Mouse (Mus musculus): Measurements from ENCODE around the gene Khdc3.
A peak's percentile ranks its signal among the peaks of the same experiment; 100 is the strongest.
"Not testable (repeated sequence)": the region's sequence is repeated elsewhere in the genome, so short reads cannot be mapped to it uniquely, and the experiment has no call there.

The Khdc3 gene

DNA sequence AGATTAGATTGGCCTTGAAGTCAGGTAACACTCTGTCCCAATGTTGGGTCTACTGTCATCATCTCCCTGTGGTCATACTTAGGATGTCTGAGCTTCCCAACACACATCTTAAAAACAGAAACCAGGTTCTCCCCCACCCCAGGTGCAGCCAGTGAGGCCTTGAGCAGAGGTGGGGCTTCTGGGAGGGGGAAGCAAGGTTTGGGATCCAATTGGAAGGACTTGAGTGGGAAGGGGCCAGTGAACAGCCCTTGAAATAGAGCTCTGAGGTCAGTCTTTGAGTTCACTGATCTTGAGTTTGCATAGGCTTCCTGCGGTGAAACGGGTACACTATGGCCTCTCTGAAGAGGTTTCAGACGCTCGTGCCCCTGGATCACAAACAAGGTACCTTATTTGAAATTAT is 545 bp downstream of the Khdc3 start, which contains the start of gene Gm20509:
TSS of gene Gm20509 (plus strand) at position 290 of the 400 bp plus-strand sequence.
- DNase-seq (ENCODE audit: low spot score) = no peak

DNA sequence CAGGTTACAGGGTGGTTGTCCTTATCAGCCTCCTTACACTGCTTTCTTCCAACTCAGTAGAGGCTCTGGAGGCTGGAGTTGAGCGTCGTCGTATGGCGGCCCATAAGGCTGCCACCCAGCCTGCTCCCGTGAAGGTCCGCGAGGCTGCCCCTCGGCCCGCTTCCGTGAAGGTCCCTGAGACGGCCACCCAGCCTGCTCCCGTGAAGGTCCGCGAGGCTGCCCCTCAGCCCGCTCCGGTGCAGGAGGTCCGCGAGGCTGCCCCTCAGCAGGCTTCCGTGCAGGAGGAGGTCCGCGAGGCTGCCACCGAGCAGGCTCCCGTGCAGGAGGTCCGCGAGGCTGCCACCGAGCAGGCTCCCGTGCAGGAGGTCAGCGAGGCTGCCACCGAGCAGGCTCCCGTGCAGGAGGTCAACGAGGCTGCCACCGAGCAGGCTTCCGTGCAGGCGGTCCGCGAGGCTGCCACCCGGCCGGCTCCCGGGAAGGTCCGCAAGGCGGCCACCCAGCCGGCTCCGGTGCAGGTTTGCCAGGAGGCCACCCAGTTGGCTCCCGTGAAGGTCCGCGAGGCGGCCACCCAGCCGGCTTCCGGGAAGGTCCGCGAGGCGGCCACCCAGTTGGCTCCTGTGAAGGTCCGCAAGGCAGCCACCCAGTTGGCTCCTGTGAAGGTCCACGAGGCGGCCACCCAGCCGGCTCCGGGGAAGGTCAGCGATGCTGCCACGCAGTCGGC is 1.7 kb downstream of the Khdc3 start:
- DNase-seq (ENCODE audit: low spot score) = peak; percentile 44

DNA sequence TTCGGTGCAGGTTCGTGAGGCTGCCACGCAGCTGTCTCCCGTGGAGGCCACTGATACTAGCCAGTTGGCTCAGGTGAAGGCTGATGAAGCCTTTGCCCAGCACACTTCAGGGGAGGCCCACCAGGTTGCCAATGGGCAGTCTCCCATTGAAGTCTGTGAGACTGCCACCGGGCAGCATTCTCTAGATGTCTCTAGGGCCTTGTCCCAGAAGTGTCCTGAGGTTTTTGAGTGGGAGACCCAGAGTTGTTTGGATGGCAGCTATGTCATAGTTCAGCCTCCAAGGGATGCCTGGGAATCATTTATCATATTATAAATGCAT is 2.2 kb downstream of the Khdc3 start:
- no peak for DNase-seq (ENCODE audit: low spot score)

DNA sequence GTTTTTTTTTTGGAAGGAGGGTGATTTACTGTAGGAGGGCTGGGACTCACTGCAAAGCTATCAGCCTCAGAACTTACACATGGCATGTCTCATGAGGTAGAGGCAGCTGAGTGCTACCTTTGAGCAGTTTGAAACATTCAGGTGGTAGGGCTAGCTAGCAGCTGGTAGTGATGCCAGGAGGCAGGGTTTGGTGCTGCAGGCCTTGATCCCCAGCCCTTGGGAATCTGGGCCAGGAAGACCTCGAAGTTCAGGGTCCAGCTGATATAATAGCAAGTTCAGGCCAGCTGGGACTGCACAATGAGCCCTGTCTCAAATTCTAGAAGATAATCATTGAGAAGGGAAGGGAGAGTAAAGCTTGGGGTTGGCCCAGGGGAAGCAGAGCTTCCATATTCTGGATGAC is 3.5 kb downstream of the Khdc3 start:
- no peak for DNase-seq (ENCODE audit: low spot score)

DNA sequence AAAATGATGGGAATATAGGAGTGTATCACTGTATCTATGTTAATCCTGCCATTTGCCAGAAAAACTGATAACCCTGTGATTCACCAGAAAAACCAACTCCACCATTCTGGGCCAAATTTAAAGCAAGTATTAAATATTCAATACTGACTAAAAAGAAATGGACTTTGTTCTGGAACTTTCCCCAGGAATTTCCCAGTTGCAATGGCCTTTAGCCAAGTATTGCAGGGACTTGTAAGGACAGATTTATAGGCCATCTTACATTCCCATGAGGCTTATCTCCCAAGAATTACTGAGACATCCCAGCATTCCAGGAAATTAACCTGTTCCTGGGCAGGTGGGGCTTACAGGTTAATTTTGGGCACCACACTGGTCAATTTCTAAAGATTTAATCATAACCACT is 4.1 kb downstream of the Khdc3 start:
- DNase-seq (ENCODE audit: low spot score) = no peak

DNA sequence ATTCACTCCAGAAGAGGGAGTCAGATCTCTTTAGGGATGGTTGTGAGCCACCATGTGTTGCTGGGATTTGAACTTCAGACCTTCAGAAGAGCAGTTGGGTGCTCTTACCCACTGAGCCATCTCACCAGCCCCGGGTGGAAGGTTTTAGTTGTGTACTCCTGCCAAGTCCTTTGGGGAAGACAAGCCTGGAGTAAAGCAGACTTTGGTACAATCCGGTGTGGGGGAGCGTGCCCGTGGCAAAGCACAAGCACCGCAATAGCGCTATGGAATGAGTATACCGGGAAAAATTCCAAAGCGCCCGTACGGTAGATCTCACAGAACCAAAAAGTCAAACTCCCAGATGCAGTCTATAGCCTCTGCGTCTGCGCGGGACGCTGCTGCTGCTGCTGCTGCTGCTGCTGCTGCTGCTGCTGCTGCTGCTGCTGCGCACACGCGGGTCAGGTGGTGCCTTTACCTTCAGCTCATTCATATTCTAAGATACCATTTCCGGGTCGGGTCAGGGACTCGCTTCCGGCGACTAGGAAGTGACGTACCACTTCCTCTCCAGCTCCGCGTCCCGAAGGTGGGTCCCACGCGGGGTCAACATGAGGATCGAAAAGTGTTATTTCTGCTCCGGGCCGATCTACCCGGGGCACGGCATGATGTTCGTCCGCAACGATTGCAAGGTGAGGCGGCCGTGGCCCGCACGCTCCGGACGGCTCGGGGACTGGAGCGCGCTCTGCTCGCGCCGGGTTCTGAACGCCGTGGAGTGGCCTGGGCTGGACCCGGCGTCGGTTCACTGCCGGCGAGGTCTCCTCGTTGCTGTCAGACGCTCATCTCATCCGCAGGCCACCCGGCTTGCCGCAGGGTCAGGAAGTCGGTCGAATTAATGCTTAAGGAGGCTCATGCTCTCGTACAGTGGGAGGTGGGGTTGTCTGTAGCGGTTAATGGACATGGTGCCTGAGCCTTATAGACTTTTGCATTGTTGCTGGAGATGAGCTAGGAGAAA is 11.6 kb downstream of the Khdc3 start, which contains the start of gene Rsl24d1:
TSS of gene Rsl24d1 (plus strand) at position 508 of the 988 bp plus-strand sequence.
- peak; percentile 76 for DNase-seq (ENCODE audit: low spot score)

DNA sequence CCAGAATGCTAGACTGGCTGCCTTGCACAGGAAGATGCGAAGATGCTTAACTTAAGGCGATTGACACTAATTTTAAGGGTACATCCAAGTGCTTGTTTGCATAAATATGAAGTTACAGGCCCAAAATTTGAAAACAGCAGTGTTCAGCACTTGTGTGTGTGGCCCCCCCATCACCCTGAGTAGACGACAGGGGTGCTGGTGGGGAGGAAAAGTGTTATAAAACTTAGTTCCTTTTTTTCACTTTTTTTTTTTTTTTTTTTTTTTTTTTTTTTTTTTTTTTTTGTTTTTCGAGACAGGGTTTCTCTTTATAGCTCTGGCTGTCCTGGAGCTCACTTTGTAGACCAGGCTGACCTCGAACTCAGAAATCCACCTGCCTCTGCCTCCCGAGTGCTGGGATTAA is 15.1 kb downstream of the Khdc3 start:
- DNase-seq (ENCODE audit: low spot score) = not testable (repeated sequence)

DNA sequence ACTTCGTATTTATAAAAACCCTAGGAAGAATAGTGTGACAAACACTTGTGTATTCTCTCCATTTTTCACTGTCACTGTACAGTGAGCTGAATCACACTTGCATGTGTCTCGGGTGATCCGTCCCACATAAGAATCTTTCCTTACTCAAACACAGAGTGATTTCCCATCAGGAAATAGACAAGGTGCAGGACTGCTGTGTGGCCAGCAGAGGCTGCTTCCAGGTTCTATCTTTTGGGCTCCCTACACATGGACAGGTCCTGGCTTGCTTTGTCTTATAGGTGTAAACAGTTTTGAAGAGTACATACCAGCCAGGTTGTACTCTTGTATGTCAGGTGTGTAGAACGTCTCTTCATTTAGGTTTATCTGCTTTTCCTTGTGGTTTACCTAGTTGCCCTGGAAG is 16.4 kb downstream of the Khdc3 start:
- no peak for DNase-seq (ENCODE audit: low spot score)

DNA sequence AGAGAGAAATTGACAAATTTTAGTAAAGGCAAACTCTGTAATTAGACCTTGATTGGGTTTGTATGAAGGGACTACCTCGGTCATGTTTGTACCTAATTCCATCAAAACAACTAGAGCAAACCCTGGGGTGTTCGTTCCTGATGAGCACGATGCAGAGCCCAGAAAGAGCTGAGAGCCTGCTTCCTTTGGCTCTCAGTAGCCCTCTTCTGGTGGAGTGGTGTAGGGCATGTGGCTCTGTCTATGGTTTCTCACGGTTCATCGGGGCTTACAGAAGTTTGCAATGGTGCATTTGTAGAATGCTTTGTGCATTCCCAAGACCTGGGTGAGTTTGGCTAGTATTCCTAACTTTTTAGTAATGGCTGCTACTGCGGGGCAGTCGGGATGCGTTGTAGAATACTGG is 20.1 kb downstream of the Khdc3 start:
- DNase-seq (ENCODE audit: low spot score) = no peak

DNA sequence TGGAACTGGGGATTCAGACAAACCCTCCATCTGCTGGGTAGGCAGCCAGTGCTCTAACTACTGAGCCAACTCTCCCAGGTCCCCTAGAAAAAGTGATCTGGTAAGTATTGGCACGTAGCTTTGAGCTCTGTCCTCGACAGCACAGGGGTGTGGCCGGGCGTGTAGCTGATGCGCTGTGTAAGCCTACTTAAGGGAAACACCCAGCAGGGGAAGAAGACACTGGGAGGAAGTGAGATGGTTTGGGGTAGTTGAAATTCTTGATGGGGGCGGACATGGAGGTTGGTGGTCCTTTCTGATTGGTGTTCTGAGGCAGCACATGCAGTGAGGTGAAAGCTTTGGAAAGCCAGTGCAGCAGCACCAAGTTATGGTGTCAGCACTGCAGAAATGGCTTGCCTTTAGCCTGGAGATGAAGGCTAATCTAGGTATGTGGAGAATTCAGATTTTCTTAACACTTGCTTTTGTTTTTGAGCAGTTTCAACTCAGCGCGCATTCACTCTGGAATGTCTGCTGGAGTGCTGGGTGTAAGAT is 23.5 kb downstream of the Khdc3 start:
- DNase-seq (ENCODE audit: low spot score) = no peak

DNA sequence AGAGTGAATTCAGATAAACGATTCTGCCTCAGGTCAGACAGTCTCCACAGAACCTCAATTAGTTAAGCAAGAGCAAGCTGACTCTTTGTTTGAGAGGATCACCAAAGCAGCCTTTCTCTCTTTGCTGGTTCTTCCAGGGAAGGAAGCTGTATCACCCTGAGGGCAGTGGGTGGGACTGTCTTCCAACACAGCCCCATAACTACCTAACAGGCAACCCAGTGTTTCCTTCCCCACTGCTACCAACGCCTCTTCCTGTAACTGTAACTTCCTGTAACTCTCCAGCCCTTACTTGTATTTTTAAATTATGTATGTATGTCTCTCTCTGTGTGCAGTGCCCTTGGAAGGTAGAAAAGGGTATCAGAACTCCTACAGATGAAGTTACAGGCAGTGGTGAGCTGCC is 25.8 kb downstream of the Khdc3 start:
- DNase-seq (ENCODE audit: low spot score) = no peak

DNA sequence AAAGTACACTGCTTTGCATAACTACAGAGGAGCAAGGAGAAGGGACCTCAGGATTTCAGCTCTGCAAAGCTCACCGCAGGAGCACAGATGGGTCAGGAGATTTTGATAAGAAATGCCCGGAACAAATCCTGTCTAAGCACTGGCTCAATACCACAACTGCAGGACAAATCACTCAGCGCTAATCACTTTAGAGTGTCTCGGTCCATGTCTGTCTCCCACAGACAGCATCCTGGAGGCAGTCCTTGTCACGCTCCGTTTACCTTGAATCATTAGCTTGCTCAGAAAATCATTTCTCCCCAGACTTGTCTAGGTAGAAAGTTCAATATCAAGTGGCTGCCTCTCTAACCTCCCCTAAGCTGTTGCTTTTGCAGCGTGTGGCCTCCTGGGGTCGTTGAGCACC is 28.2 kb downstream of the Khdc3 start:
- no peak for DNase-seq (ENCODE audit: low spot score)

DNA sequence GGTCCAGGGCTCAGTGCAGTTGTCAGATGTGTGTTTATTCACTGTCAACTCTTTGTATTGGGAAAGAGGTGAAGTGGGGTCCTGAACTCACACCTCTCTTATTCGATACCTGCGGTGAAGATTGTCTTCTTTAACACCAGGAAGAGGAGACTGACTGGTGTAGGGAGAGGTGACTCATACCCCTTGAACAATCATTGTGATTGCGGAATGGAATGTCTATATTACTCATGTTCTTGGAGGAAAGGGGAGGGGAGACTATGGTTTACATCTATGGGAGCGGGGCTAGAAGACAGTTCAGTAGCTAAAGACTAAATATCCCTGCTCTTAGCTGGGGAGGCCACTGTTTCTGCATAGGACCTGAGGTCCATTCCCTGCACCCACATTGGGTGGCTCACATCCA is 28.9 kb downstream of the Khdc3 start:
- no peak for DNase-seq (ENCODE audit: low spot score)

DNA sequence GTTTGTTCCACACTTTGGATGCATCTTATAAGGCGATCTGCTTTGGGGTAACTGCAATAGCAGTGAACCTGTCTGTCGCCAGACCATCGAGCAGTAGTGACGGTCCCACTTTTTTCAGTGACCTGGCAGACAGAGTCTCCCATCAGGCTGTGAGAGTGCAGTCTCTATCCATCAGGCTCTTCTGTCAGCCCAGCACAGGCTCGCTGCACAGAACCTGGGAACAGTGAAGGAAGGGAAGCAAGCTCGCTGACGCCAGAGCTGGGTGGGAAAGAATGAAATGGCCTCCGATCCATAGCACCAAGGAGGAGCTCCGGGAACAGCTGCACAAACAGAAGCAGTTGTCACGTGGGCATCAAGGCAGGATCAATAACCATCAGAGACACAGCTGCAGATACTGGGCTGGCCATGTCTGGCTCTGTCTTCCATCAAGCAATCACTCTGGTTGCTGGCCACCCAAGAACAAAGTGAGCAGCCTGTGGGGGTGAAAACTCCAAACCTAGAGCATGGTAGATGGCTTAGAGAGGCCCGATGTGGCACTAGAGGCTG is 35.8 kb downstream of the Khdc3 start:
- DNase-seq (ENCODE audit: low spot score) = no peak

Data from ovary, postnatal 36 days (tissue).